Mouse (Mus musculus) adipocyte (in vitro differentiated cells): ENCODE data around the gene Vmn1r202.
"Not testable (repeated sequence)": the region's sequence is repeated elsewhere in the genome, so short reads cannot be mapped to it uniquely, and the experiment has no call there.

Experiments
- DNase-seq: peaks from one replicate; pipeline ENCODE4 v3.0.0-alpha.2; 2016; ENCODE audit warnings: low spot score

Vmn1r202 gene

DNA sequence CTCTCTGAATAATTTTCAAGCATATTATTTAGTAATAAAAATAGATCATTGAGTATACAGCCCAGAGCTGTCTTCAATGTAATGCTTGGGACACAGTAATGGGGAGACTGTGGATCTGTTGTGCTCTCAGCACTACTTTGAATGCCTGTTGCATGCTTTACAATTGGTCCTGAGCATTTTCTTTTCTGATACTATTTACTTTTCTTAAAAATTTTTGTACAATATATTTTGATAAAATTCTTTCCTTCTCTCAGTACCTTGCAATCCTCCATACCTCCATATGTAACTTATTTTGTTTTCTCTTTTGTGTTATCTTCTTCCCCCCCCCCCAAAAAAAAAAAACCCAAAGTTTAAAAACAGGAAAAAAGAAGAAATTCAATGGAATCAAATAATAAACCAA is at the start of gene Vmn1r202:
Gene Vmn1r202 (minus strand): TSS at position 101 of the 400 bp plus-strand sequence.
- no peak for DNase-seq

DNA sequence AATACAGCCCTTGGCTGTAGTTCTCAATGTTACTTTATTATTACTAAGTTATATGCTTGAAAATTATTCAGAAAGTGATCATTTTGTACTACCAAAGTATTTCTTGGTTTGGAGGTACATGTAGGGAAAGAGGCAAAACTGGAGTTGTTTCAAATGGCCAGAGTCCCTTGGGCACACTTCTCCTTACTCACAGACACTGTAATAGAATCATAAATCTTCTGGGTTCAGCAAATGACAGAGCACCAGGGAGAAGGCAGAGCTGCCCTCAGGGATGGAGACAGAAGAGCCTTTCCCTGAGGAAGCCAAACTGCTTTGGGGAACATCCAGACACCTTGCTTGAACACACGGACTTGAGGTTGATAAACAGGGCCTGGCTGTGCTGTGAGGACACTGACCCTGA is 47.7 kb upstream of the Vmn1r202 start, which contains the start of gene Vmn1r204:
Gene Vmn1r204 (plus strand): TSS at position 301 of the 400 bp plus-strand sequence.
- not testable (repeated sequence) for DNase-seq

DNA sequence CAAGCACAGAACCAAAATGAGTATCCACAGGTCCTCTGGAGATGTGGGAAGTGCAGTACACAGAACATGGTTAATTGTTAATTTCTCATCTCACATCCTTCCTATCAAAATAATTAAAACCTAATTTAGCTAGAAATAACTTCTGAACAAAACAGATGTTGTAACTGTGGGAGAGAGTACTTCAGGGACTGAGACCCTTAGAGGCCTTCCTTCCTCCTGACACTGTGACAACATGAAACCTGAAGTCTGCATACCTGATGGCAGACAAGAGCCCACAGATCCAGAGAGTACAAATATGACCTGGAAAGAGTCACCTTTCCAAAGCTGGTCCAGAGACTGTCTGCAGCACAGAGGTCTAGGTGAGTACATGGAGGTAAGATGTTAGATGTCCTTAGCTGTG is 12.6 kb upstream of the Vmn1r202 start, which contains the start of gene Vmn1r203:
Gene Vmn1r203 (plus strand): TSS at position 301 of the 400 bp plus-strand sequence.
- DNase-seq, result no peak

DNA sequence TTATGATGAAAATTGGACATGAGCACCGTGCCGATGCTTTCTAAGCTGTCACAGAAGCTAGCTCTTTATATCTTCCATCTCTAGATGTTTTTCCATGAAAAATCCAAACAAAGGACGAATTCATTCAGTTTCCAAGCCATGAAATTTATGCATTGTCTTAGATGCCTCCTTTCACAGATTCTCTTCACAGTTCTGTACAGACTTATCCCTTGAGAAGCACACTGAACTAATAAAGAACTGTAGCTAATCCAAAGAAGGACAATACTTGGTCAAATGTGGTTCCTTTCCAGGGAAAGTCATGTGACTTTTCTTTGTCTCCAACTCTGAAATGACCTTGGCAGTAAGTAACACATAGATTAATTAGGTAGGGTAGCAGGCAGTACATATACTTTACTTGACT is 2.8 kb downstream of the Vmn1r202 start:
- DNase-seq, result no peak

DNA sequence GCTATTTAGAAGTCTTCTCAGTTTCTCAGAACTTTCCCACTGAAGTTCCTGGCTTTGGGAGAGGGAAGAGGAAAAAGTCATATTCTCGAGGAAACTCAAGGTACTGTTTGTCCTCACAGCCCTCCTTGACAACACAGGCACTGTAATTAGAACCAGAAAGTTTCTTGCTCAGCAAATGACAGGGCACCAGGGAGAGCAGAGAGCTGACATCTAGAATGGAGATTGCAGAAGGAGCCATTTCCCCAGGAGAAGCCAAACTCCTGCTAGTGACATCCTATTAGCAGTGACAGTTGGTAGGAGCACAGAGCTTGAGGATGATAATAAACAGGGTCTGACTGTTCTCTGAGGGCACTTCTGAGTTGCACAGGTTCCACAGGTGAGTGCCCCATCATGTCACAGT is 33.6 kb downstream of the Vmn1r202 start, which contains the start of gene Vmn1r201:
Gene Vmn1r201 (plus strand): TSS at position 301 of the 400 bp plus-strand sequence.
- DNase-seq, result no peak

DNA sequence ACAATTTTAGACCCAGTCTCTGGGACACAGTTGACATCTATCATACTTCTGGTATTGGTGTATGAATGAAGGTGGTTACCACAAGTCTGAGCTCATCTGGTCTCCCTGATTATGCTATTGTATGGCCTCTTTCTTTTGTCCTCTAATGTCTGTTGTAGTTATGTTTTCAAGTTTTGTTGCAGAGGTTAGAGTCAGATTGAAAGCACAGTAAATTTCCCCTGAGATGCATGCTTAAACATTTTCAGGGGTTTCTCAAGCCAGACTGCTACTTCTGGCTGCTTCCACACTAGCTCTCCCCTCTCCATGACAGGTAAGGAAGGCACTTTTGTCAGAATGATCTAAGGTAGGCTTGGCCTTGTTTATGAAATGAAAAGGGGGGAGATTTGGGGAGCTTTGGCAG is 50.0 kb downstream of the Vmn1r202 start:
- no peak for DNase-seq
